Mouse (Mus musculus) cerebellum, adult 2 months (tissue): Measurements from ENCODE around the gene Gm45521.

Experiments
- CTCF ChIP-seq: fragments of 200-500 bp; IDR thresholded peaks from 2 replicates; pipeline ENCODE4 v1.5.1; 2011; ENCODE audit warnings: low read depth, mild to moderate bottlenecking, control low read depth, low read length, moderate library complexity, borderline replicate concordance; ENCODE audit not compliant: insufficient read depth
- POLR2A ChIP-seq: fragments of 200-500 bp; IDR thresholded peaks from 2 replicates; pipeline ENCODE4 v1.6.1; 2011; ENCODE audit warnings: low read length, control low read depth, borderline replicate concordance; ENCODE audit not compliant: insufficient read depth

DNA sequence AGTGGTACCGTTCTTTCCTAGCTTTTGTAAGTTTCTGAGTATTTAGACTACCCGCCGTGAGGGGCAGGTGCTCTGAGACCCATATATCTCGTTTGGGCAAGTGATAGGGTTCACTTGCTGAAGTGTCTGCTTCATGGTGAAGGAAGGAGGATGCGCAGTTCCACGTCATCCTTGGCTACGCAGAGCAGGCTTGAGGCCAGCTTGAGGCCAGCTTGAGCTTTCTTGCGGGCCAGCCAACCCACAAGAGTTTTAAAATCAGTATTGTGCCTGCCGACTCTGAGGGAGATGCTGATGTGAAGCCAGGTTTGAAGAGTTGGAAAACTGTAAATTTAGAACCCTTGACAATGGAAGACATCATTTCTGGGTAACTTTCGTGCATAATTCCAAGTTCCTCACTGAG, 50.8 kb downstream of the Gm45521 start:
- TF ChIP-seq POLR2A = no peak
- no peak for TF ChIP-seq CTCF
